Mouse (Mus musculus) cerebellum, postnatal 14 days (tissue): Measurements from ENCODE around the gene Arhgef40.
"Not testable (repeated sequence)": the region's sequence is repeated elsewhere in the genome, so short reads cannot be mapped to it uniquely, and the experiment has no call there.

ENCODE experiments used
- DNase-seq, 2 experiments: peaks; one replicate each; pipeline ENCODE4 v3.0.0; 2021; ENCODE audit warnings: mixed read lengths in 2 of 2

Gene Arhgef40

GRCm38 (mm10) chr14:52019590-52020340, 35.2 kb downstream of the Arhgef40 start:
- peak; percentile 98 to 99 for DNase-seq

- peak; percentile 68 to 74 for DNase-seq
These were observed 36.1 kb downstream of the Arhgef40 start, which contains the start of gene Zfp219 for GRCm38 (mm10) chr14:52020486-52021137. Gene Zfp219, minus strand, starts transcription at chr14:52020733.

GRCm38 (mm10) chr14:52021138-52021529, 36.6 kb downstream of the Arhgef40 start:
- no peak for DNase-seq

- no peak for DNase-seq
These were observed 37.2 kb downstream of the Arhgef40 start for GRCm38 (mm10) chr14:52021568-52022212.

GRCm38 (mm10) chr14:52022244-52022708, 37.8 kb downstream of the Arhgef40 start:
- DNase-seq, result no peak

- DNase-seq, result peak; percentile 93 to 98
These were observed 38.4 kb downstream of the Arhgef40 start for GRCm38 (mm10) chr14:52022709-52023459.

GRCm38 (mm10) chr14:52024133-52024532, 39.6 kb downstream of the Arhgef40 start:
- DNase-seq, result no peak

GRCm38 (mm10) chr14:52026342-52026741, 41.8 kb downstream of the Arhgef40 start:
- DNase-seq, result no peak

- DNase-seq, result no peak
These were observed 51.4 kb downstream of the Arhgef40 start for GRCm38 (mm10) chr14:52035926-52036325.

GRCm38 (mm10) chr14:52039332-52039731, 54.8 kb downstream of the Arhgef40 start:
- no peak for DNase-seq

- not testable (repeated sequence) for DNase-seq
These were observed 57.8 kb downstream of the Arhgef40 start, which contains the start of gene Olfr221 for GRCm38 (mm10) chr14:52042359-52042758. Gene Olfr221, minus strand, starts transcription at chr14:52042459.

GRCm38 (mm10) chr14:52043446-52043845, 58.9 kb downstream of the Arhgef40 start:
- no peak for DNase-seq

GRCm38 (mm10) chr14:52044901-52045678, 60.6 kb downstream of the Arhgef40 start:
- peak; percentile 69 to 73 for DNase-seq

- peak in 1 of 2 experiments; percentile 10 for DNase-seq
These were observed 61.5 kb downstream of the Arhgef40 start for GRCm38 (mm10) chr14:52045966-52046565.

GRCm38 (mm10) chr14:52052720-52053119, 68.2 kb downstream of the Arhgef40 start:
- not testable (repeated sequence) for DNase-seq
